Mouse (Mus musculus) hindbrain, embryonic 15.5 days (tissue): ENCODE measurements around the gene Ndufa3. TPM values are rescaled to one million over a fixed set of nuclear protein-coding genes. Genes with fewer than 3 reads are reported as not detected.
"Not testable (repeated sequence)": the region's sequence is repeated elsewhere in the genome, so short reads cannot be mapped to it uniquely, and the experiment has no call there.

ENCODE experiments used
- ATAC-seq: fragments of 200-750 bp; cut with Nextera tagmentation; 2 replicates; pipeline ENCODE4 v1.8.0; 2017; ENCODE audit warnings: low read depth, moderate number of reproducible peaks, moderate TSS enrichment; ENCODE audit not compliant: low FRiP score
- H3K27ac ChIP-seq: fragments of 300-500 bp; sonication (generic); replicated peaks from 2 replicates; pipeline ENCODE4 v1.5.1; 2015; ENCODE audit warnings: mild to moderate bottlenecking, inconsistent platforms
- H3K27me3 ChIP-seq: fragments of 300-500 bp; sonication (generic); 2 replicates; pipeline ENCODE4 v1.6.1; 2015; ENCODE audit warnings: control low read depth, inconsistent platforms
- H3K36me3 ChIP-seq: fragments of 300-500 bp; sonication (generic); 2 replicates; pipeline ENCODE4 v1.6.1; 2015; ENCODE audit warnings: control low read depth, inconsistent platforms
- H3K4me1 ChIP-seq: fragments of 300-500 bp; sonication (generic); replicated peaks from 2 replicates; pipeline ENCODE4 v1.6.1; 2015; ENCODE audit warnings: control low read depth, inconsistent platforms
- H3K4me2 ChIP-seq: fragments of 300-500 bp; sonication (generic); 2 replicates; pipeline ENCODE4 v1.6.1; 2015; ENCODE audit warnings: moderate library complexity, mild to moderate bottlenecking, inconsistent platforms
- H3K4me3 ChIP-seq: fragments of 300-500 bp; sonication (generic); 2 replicates; pipeline ENCODE4 v1.5.1; 2015; ENCODE audit warnings: mild to moderate bottlenecking, inconsistent platforms
- H3K9ac ChIP-seq: fragments of 300-500 bp; sonication (generic); 2 replicates; pipeline ENCODE4 v1.6.1; 2015; ENCODE audit warnings: inconsistent platforms
- H3K9me3 ChIP-seq: fragments of 300-500 bp; sonication (generic); 2 replicates; pipeline ENCODE4 v1.6.1; 2016; ENCODE audit warnings: control low read depth, inconsistent platforms
- WGBS: fragments of 180-500 bp; shearing (Covaris S2); methylation state at CpG from one replicate; pipeline ENCODE4 v1.1.7; 2015; 5-methylcytosine and 5-hydroxymethylcytosine counted together
- polyA plus RNA-seq: library from polyadenylated mRNA; unstranded; fragments of >200 nt; fragmentation: Nextera tagmentation; extraction: Ambion mirVana; gene quantifications from 2 replicates; pipeline ENCODE4 v1.2.1, GENCODE M21; 2015

Ndufa3 gene
- polyA plus RNA-seq: 541 and 606 TPM in 2 replicates

GRCm38 (mm10) chr7:3617242-3617995 is at the start of gene Ndufa3:
Ndufa3 (plus strand) TSS chr7:3617373.
- no peaks in the 10 kb centered on the region for H3K9me3 ChIP-seq
- peak within 1 kb of the TSS; percentile 66 for H3K4me3 ChIP-seq
- peak; percentile 96 for ATAC-seq
- peaks cover 13% of the 10 kb centered on the region; the same call in 1 of the 2 replicates for H3K36me3 ChIP-seq
- under 1% methylated on average over 32 of the region's 32 CpGs for WGBS
- H3K4me2 ChIP-seq: peak within 1 kb of the TSS; percentile 71
- peak within 1 kb of the TSS; percentile 77 for H3K27ac ChIP-seq
- no peaks in the 10 kb centered on the region; the same call in 1 of the 2 replicates for H3K27me3 ChIP-seq
- peaks cover 21% of the 10 kb centered on the region for H3K4me1 ChIP-seq
- peak within 1 kb of the TSS; percentile 64 for H3K9ac ChIP-seq

DNA sequence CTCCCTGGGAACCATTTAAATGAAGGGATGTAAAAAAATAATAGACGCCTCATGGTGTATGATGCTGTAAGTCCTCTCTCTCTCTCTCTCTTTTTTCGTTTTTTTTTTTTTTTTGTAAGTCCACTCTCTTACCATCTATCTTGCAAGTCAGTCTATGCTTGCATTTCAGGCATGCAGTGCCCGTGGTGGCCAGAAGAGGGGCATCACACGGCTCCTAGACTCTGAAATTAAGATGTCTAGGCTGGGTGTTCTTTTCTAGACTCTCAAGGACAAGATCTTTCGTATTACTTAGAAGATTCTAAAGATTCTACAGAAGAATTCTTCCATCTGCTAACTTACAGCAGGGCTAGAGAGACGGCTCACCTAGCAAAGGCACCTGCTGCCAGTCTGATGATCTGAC is 47.4 kb upstream of the Ndufa3 start:
- no peak overlapping the region for H3K9ac ChIP-seq
- no peaks in the 10 kb centered on the region for H3K4me1 ChIP-seq
- no peak overlapping the region for H3K4me2 ChIP-seq
- no peaks in the 10 kb centered on the region for H3K36me3 ChIP-seq
- 78% methylated on average over 6 of the region's 6 CpGs for WGBS
- no peak overlapping the region for H3K4me3 ChIP-seq
- no peak overlapping the region for H3K27ac ChIP-seq
- no peak for ATAC-seq
- no peaks in the 10 kb centered on the region for H3K27me3 ChIP-seq
- H3K9me3 ChIP-seq: no peaks in the 10 kb centered on the region

- H3K4me3 ChIP-seq, H3K4me2 ChIP-seq, H3K9me3 ChIP-seq, H3K27me3 ChIP-seq, H3K36me3 ChIP-seq, H3K27ac ChIP-seq, H3K4me1 ChIP-seq, ATAC-seq, H3K9ac ChIP-seq: not testable (repeated sequence)
- WGBS: 99% methylated on average over 3 of the region's 3 CpGs
Measured at GRCm38 (mm10) chr7:3570580-3570979, 46.6 kb upstream of the Ndufa3 start.

GRCm38 (mm10) chr7:3571847-3572246 is 45.3 kb upstream of the Ndufa3 start:
- no peak for ATAC-seq
- H3K4me1 ChIP-seq: no peaks in the 10 kb centered on the region
- 83% methylated on average over 1 of the region's 1 CpGs for WGBS
- no peaks in the 10 kb centered on the region for H3K27me3 ChIP-seq
- H3K4me3 ChIP-seq: no peak overlapping the region
- no peak overlapping the region for H3K9ac ChIP-seq
- no peak overlapping the region for H3K27ac ChIP-seq
- no peak overlapping the region for H3K4me2 ChIP-seq
- no peaks in the 10 kb centered on the region for H3K9me3 ChIP-seq
- no peaks in the 10 kb centered on the region for H3K36me3 ChIP-seq

DNA sequence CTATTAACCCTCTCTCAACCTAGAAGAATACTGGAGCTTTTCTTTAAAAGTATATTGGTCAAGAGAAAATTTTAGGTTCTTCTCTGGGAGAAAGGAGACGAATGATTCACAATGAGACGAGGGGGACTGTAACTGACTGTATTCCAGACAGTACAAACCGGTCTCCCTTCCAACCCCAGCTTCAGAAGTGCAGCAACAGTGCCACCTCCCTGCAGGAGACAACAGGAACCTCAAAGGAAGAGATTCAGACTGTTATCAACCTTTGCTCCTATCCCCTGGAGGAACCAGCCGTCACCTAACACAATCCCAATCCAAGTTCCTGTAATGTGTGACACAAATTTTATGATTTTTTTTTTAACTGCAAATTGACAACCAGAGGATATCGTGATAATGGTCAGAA is 43.0 kb upstream of the Ndufa3 start:
- Histone ChIP-seq H3K27me3 (no peaks in the 10 kb centered on the region), H3K4me3 (no peak overlapping the region), H3K4me2 (no peak overlapping the region), H3K36me3 (no peaks in the 10 kb centered on the region), H3K27ac (no peak overlapping the region), H3K9me3 (no peaks in the 10 kb centered on the region), H3K9ac (no peak overlapping the region), H3K4me1 (no peaks in the 10 kb centered on the region)
- no peak for ATAC-seq
- WGBS: 64% methylated on average over 5 of the region's 5 CpGs

DNA sequence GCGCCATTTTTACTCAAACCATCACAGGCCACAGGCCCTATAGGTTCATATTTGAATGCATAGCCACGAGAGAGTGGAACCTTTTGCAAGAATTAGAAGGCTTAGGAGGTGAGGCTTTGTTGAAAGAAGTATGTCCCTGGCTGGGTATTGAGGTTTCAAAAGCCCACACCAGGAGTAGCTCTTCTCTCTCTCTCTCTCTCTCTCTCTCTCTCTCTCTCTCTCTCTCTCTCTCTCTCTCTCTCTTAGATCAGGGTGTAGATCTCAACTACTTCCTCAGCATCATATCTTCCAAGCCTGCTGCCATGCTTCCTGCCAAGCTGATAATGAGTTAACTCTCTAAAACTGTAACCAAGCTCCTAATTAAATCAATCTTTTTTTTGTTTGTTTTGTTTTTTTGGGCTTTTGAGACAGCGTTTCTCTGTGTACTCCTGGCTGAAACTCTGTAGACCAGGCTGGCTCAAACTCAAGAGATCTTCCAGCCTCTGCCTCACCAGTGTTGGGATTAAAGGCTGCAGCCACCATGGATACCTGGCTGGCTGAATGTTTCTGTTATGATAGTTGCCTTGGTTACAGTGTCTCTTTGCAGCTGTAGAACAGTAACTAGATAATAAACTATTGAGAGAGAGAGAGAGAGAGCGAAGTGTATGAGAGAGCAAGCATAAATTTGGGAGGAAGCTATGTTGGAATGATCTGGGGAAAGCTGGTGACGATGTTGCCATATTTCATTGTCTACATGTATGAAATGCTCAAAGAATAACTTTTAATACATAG is 40.6 kb upstream of the Ndufa3 start:
- H3K27me3 ChIP-seq: no peaks in the 10 kb centered on the region
- no peaks in the 10 kb centered on the region for H3K4me1 ChIP-seq
- no peaks in the 10 kb centered on the region for H3K36me3 ChIP-seq
- 86% methylated on average over 5 of the region's 5 CpGs for WGBS
- H3K4me2 ChIP-seq: no peak overlapping the region
- no peak overlapping the region for H3K27ac ChIP-seq
- H3K4me3 ChIP-seq: no peak overlapping the region
- H3K9me3 ChIP-seq: no peaks in the 10 kb centered on the region
- ATAC-seq: no peak
- no peak overlapping the region for H3K9ac ChIP-seq

DNA sequence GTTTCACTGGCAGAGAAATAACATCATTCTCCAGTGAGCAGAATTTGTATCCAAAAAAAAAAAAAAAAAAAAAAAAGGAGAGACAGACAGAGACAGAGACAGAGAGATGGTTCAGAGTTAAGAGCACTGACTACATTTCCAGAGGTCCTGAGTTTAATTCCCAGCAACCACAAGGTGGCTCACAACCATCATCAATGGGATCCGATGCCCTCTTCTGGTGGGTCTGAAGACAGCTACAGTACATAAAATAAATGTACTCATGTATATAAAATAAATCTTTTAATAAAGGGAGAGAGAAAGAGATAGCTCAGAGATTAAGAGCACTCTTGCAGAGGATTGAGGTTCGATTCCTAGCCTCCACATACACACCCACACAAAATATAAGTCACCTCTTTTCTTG is 39.0 kb upstream of the Ndufa3 start:
- Histone ChIP-seq H3K4me3 (no peak overlapping the region), H3K27me3 (no peaks in the 10 kb centered on the region), H3K9me3 (no peaks in the 10 kb centered on the region), H3K4me2 (no peak overlapping the region), H3K4me1 (no peaks in the 10 kb centered on the region), H3K9ac (no peak overlapping the region), H3K27ac (no peak overlapping the region), H3K36me3 (no peaks in the 10 kb centered on the region)
- 88% methylated on average over 2 of the region's 2 CpGs for WGBS
- no peak for ATAC-seq

- Histone ChIP-seq H3K27me3 (no peaks in the 10 kb centered on the region), H3K27ac (no peak overlapping the region)
- WGBS: 63% methylated on average over 6 of the region's 6 CpGs
Measured at GRCm38 (mm10) chr7:3578952-3579546, 38.1 kb upstream of the Ndufa3 start.

DNA sequence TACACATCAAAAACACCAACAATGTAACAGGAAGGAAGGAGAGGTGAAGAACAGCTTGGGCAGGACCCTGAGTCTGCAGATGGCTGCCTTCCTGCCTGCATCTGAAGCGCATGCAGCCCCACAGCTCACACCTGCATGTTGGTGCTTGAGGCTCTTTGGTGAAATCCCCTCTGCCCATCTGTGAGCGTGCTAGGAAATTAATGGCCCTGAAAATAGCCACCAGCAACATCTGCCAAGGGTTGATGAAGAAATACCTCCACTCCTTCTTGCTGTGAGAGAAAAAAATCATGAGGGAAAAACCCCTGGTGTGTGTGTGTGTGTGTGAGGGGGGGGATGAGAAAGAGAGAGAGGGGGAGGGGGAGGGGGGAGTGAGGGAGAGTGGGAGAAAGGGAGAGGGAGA is 37.1 kb upstream of the Ndufa3 start:
- Histone ChIP-seq H3K4me3 (no peak overlapping the region), H3K9me3 (no peaks in the 10 kb centered on the region), H3K4me1 (no peaks in the 10 kb centered on the region), H3K9ac (no peak overlapping the region), H3K36me3 (no peaks in the 10 kb centered on the region), H3K27ac (no peak overlapping the region), H3K4me2 (no peak overlapping the region), H3K27me3 (no peaks in the 10 kb centered on the region)
- ATAC-seq: no peak
- WGBS: 56% methylated on average over 2 of the region's 2 CpGs

More at GRCm38 (mm10) chr7:3578952-3579546, 38.1 kb upstream of the Ndufa3 start:
- no peak overlapping the region for H3K4me3 ChIP-seq
- H3K9ac ChIP-seq: no peak overlapping the region
- no peak for ATAC-seq
- H3K36me3 ChIP-seq: no peaks in the 10 kb centered on the region
- no peak overlapping the region for H3K4me2 ChIP-seq
- H3K9me3 ChIP-seq: no peaks in the 10 kb centered on the region
- no peaks in the 10 kb centered on the region for H3K4me1 ChIP-seq

GRCm38 (mm10) chr7:3585763-3586162 is 31.4 kb upstream of the Ndufa3 start:
- H3K9ac ChIP-seq: no peak overlapping the region

GRCm38 (mm10) chr7:3586255-3586654 is 30.9 kb upstream of the Ndufa3 start:
- Histone ChIP-seq H3K36me3 (no peaks in the 10 kb centered on the region), H3K9ac (no peak overlapping the region), H3K27me3 (no peaks in the 10 kb centered on the region), H3K4me3 (no peak overlapping the region), H3K9me3 (no peaks in the 10 kb centered on the region), H3K4me1 (no peaks in the 10 kb centered on the region), H3K4me2 (no peak overlapping the region), H3K27ac (no peak overlapping the region)
- 3% methylated on average over 5 of the region's 5 CpGs for WGBS
- no peak for ATAC-seq

More at GRCm38 (mm10) chr7:3585763-3586162, 31.4 kb upstream of the Ndufa3 start:
- Histone ChIP-seq H3K36me3 (no peaks in the 10 kb centered on the region), H3K4me2 (no peak overlapping the region), H3K9me3 (no peaks in the 10 kb centered on the region), H3K4me3 (no peak overlapping the region), H3K27ac (no peak overlapping the region), H3K27me3 (no peaks in the 10 kb centered on the region), H3K4me1 (no peaks in the 10 kb centered on the region)
- WGBS: 25% methylated on average over 6 of the region's 6 CpGs
- no peak for ATAC-seq

DNA sequence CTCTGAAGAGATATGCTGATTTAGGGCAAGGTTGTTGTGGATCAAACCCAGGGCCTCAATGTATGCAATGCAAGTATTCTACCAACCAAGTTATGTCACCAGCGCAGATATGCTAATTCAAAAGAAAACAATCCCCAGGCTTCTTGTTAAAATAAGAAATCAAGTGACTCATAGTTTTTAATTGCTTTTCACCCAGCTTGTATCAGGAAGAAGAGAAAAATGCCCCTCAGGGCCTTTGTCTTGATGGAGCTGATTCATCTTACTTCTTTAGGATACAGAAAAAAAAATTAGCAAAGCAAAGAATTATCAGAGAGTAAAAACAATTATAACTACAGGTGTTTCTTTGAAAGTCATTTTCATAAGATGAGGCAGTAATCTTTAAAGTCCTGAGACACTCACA is 29.9 kb upstream of the Ndufa3 start:
- no peaks in the 10 kb centered on the region for H3K36me3 ChIP-seq
- ATAC-seq: no peak
- no peak overlapping the region for H3K4me3 ChIP-seq
- H3K27ac ChIP-seq: no peak overlapping the region
- H3K4me2 ChIP-seq: no peak overlapping the region
- no peaks in the 10 kb centered on the region for H3K27me3 ChIP-seq
- WGBS: 63% methylated on average over 1 of the region's 1 CpGs
- no peaks in the 10 kb centered on the region for H3K9me3 ChIP-seq
- no peak overlapping the region for H3K9ac ChIP-seq
- no peaks in the 10 kb centered on the region for H3K4me1 ChIP-seq
